Mouse (Mus musculus) gastrocnemius, postnatal 25 days (tissue): Measurements from ENCODE around the gene AA986860. TPM values are rescaled to one million over a fixed set of nuclear protein-coding genes. Genes with fewer than 3 reads are reported as not detected.

Experiments used
- DNase-seq: peaks from one replicate; pipeline ENCODE4 v3.0.0; 2022
- total RNA-seq, 2 experiments: library from RNA; stranded (reverse); gene quantifications; 1 replicate in 1 of 2; 2 replicates in 1 of 2; pipeline ENCODE4 v1.2.3; 2021

Gene AA986860
- total RNA-seq, 2 experiments from 2014 or later, result 0.31 to 0.38 TPM

GRCm38 (mm10) chr1:130775691-130776331 is 44.0 kb downstream of the AA986860 start:
- DNase-seq, result no peak

DNA sequence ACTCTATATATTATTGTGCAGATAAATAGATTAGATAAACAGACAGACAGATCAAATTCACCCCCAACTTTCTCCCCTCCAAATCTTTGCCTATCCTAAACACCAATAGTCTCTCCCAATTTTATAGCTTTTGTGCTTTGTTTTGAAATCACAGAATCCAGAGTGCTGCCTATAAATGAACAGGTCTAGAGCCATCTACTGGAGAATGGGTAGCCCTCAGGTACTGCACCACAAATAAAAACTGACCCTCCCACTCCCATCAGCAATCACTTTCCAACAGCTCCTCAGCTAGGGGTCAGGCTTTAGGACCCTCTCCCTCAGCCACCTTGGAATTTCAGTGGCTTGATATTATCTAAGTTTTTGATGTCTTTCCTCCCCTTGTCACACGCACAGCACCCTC is 44.9 kb downstream of the AA986860 start:
- DNase-seq, result no peak

DNA sequence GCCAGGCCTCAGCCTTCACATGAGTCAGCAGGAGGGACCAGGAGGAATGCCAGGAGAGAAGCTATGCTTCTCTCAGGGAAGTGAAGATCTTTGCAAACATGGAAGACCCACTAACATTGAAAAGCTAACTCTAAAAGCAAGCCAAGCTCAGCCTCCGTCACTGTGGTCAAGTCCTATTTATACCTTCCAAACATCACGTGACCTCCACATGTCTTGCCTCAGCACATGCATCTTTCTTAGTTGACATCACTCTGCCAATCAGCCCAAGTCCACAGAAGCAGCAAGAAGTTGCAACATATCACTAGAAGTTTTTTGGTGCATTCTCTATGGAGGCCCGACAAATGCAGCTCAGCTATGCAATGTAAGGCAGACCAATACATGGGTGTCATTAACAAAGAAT is 48.1 kb downstream of the AA986860 start:
- no peak for DNase-seq

GRCm38 (mm10) chr1:130784054-130784453 is 52.3 kb downstream of the AA986860 start:
- DNase-seq, result no peak

- no peak for DNase-seq
Observed at GRCm38 (mm10) chr1:130787001-130787400, 55.2 kb downstream of the AA986860 start.

DNA sequence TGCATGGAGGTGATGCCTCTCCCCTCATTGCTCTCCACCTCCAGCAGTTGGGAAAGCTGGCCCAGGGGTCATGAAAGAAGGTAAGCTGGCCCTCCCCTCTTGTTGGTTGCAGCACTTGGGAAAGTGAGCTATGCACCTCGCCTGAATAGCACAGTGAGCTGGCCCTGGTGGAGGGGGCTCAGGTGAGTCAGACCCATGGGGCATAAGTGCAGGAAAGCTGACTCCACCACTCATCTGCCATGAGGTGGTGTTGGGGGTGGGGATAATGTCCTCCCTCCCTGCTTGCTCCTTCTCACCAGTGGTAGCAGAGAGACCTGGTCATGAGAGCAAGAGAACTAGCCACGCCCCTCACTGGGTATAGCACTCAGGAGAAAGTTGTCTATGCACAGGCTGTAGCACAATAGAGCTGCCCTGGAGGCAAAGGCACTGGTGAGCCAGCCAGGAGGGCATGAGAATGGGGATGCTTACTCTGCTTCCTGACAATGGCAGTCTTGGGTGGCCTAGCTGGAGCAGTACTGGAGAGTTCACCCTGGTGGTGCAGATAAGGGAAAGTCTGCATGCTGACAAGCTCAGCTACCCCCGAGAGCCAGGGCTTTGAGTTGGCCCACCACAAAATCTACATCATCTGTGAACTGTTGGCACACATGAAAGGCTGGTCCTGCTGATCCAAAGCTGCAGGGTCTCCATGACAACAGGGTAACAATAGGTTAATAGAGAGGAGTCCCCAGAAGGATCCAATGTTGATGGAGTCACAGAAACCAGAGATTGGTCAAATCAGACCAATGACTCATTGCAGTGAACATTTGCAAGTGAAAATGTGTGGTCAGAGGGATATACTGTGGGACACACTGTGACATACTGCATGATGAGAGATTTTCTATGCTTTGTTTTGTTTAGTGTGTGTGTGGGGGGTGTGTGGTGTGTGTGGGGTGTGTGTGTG is 58.0 kb downstream of the AA986860 start:
- no peak for DNase-seq

Other genes starting within 250 kb of the AA986860 start
- not detected for gene Zp3r, start 102.4 kb upstream of the AA986860 start, total RNA-seq
- not detected for gene C4bp, start 70.3 kb upstream of the AA986860 start, total RNA-seq
- gene Gm29427, start 16.2 kb upstream of the AA986860 start, total RNA-seq, result not detected
- 1 to 10 TPM; 3.2 TPM for gene Yod1, start 14.6 kb upstream of the AA986860 start, total RNA-seq
- gene Pfkfb2, start 2.7 kb upstream of the AA986860 start, total RNA-seq, result 10 to 100 TPM; 14.3 to 18.5 TPM
- gene Fcamr, start 68.9 kb downstream of the AA986860 start, total RNA-seq, result not detected
- gene Pigr, start 94.7 kb downstream of the AA986860 start, total RNA-seq, result not detected
- not detected for gene Fcmr, start 133.7 kb downstream of the AA986860 start, total RNA-seq
- gene Il24, start 155.5 kb downstream of the AA986860 start, total RNA-seq, result not detected
- not detected for gene Il20, start 179.5 kb downstream of the AA986860 start, total RNA-seq
- not detected for gene Il19, start 208.1 kb downstream of the AA986860 start, total RNA-seq